Mouse (Mus musculus): Measurements from ENCODE around the gene Coro1a. TPM values are rescaled to one million over a fixed set of nuclear protein-coding genes. Genes with fewer than 3 reads are reported as not detected.

Gene Coro1a
- total RNA-seq, 2 experiments from 2014 or later: 12.7 to 14.6 TPM

Other genes with a start within 250 kb of the Coro1a start
- under 1 TPM; 0.77 to 0.82 TPM for gene Atp2a1, start 244.7 kb downstream of the Coro1a start, total RNA-seq (2021)
- gene Sh2b1, start 232.4 kb downstream of the Coro1a start, total RNA-seq (2021): 10 to 100 TPM; 46.1 to 46.7 TPM
- 100 to 1,000 TPM; 245 to 251 TPM for gene Tufm, start 220.4 kb downstream of the Coro1a start, total RNA-seq (2021)
- 10 to 100 TPM; 54.2 to 54.5 TPM for gene Atxn2l, start 204.3 kb downstream of the Coro1a start, total RNA-seq (2021)
- gene Eif3c, start 141.4 kb downstream of the Coro1a start, total RNA-seq (2021): 100 to 1,000 TPM; 149 to 159 TPM
- gene Apobr, start 122.8 kb downstream of the Coro1a start, total RNA-seq (2021): under 1 TPM; 0.69 to 0.81 TPM
- gene Cln3, start 122.0 kb downstream of the Coro1a start, total RNA-seq (2021): 10 to 100 TPM; 14.7 to 16.6 TPM
- gene Il27, start 112.8 kb downstream of the Coro1a start, total RNA-seq (2021): not detected
- 10 to 100 TPM in 1 of 2 experiments, 1 to 10 TPM in 1; 7.2 to 10.5 TPM for gene Nupr1, start 76.9 kb downstream of the Coro1a start, total RNA-seq (2021)
- 10 to 100 TPM; 26.0 to 32.0 TPM for gene Sgf29, start 58.5 kb downstream of the Coro1a start, total RNA-seq (2021)
- 10 to 100 TPM; 12.0 to 32.5 TPM for gene Sult1a1, start 31.4 kb downstream of the Coro1a start, total RNA-seq (2021)
- 10 to 100 TPM; 50.7 to 59.8 TPM for gene Bola2, start 12.4 kb downstream of the Coro1a start, total RNA-seq (2021)
- gene Slx1b, start 12.0 kb downstream of the Coro1a start, total RNA-seq (2021): 1 to 10 TPM; 6.1 to 8.0 TPM
- gene Mapk3, start 51.8 kb upstream of the Coro1a start, total RNA-seq (2021): 100 to 1,000 TPM in 1 of 2 experiments, 10 to 100 TPM in 1; 97.7 to 103 TPM
- gene Gdpd3, start 58.5 kb upstream of the Coro1a start, total RNA-seq (2021): 1 to 10 TPM; 3.6 to 4.6 TPM
- 10 to 100 TPM; 61.9 to 71.7 TPM for gene Ypel3, start 69.2 kb upstream of the Coro1a start, total RNA-seq (2021)
- gene Tbx6, start 73.7 kb upstream of the Coro1a start, total RNA-seq (2021): under 1 TPM; 0.29 to 0.35 TPM
- 10 to 100 TPM; 53.2 to 58.2 TPM for gene Ppp4c, start 84.7 kb upstream of the Coro1a start, total RNA-seq (2021)
- gene Fam57b, start 89.9 kb upstream of the Coro1a start, total RNA-seq (2021): 10 to 100 TPM; 10.1 to 11.0 TPM
- gene 4930451I11Rik, start 123.9 kb upstream of the Coro1a start, total RNA-seq (2021): not detected
- gene Doc2a, start 139.6 kb upstream of the Coro1a start, total RNA-seq (2021): not detected
- 10 to 100 TPM; 10.3 to 13.8 TPM for gene Hirip3, start 154.2 kb upstream of the Coro1a start, total RNA-seq (2021)
- gene Ino80e, start 154.6 kb upstream of the Coro1a start, total RNA-seq (2021): 10 to 100 TPM; 23.8 to 30.0 TPM
- 10 to 100 TPM; 65.6 to 65.7 TPM for gene Taok2, start 176.9 kb upstream of the Coro1a start, total RNA-seq (2021)
- gene Tmem219, start 215.1 kb upstream of the Coro1a start, total RNA-seq (2021): 10 to 100 TPM; 16.3 to 17.6 TPM
- 1 to 10 TPM; 7.7 to 9.7 TPM for gene Kctd13, start 221.1 kb upstream of the Coro1a start, total RNA-seq (2021)
- gene Asphd1, start 241.8 kb upstream of the Coro1a start, total RNA-seq (2021): not detected
- 10 to 100 TPM; 23.3 to 30.4 TPM for gene Sez6l2, start 242.8 kb upstream of the Coro1a start, total RNA-seq (2021)